Mouse (Mus musculus): ENCODE measurements at regions not wholly inside any gene's neighbourhood (a gene's known extent, or its start where the extent isn't known, plus 50 kb on each side); places are given as distances from the start of the nearest gene placed in this dataset.

GRCm38 (mm10) chr15:87264906-87265305 is 279.2 kb upstream of the Fam19a5 start:
- DNase-seq, result no peak

DNA sequence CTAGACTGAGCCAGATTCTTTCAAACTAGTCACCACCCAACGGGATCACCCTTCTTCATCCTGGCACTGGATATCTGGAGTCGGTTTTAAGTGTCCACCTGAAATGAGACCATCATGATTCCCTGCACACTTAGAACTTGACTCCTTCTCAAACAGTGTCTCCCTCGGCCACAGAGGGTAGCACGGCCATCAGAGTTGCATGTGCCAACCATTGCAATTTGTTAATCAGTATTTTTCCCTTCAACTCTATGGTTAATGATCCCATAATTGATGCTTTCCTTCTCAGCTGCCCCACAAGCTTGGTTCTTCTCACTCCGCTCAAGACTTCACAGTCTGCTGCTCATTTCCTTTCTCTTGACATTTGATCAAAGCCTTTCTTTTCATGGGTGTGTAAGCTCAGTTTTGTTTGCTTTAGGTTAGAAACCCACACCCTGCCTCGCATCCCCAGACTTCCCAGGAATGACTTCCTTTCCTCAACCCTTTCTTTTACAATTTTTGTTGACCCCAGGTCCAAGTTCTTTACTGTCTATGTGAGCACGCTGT is 253.0 kb upstream of the Fam19a5 start:
- DNase-seq, result no peak

GRCm38 (mm10) chr15:87319896-87320295 is 224.2 kb upstream of the Fam19a5 start:
- no peak for DNase-seq

- DNase-seq, result peak; percentile 8
These were observed 222.8 kb upstream of the Fam19a5 start for GRCm38 (mm10) chr15:87321067-87321985.

DNA sequence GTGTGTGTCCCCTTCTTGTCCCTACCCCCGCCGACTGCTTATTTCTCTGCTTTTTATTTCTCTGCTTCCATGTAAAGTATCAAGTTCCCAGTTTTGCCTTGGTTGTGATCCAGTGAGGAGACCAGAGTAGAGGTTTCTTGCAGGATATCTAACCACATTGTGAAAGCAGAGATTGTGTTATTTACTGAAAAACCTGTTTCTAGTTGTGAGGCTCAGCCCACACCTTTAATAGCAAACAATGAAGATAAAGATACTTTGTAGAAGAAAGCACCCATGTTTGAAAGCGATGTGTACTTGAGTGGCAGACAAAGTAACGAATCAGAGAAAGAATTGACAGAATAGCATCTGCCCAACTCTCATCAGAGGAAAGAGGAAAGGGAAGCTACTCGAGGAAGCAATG is 218.7 kb upstream of the Fam19a5 start:
- no peak for DNase-seq

- DNase-seq, result no peak
These were observed 217.8 kb upstream of the Fam19a5 start for GRCm38 (mm10) chr15:87326281-87326680.

DNA sequence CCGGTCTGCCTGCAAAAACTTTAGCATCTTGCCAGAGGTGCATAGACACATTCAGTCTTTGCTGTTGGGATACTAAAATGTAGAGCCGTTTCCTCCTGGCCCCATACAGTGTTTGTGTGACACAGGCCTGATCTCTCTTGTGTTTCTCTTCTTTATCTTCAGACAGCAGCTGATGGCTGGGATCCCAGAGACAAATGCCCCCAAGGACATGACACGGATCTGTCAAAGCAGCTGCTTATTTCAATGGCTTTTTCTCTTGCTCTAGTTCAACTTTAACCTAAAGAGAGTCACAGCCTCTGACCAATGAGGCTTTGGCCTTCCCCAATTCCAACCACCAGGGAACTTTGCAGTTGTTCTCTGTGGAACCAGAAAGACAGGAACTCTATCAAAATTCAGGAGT is 211.7 kb upstream of the Fam19a5 start:
- peak; percentile 15 for DNase-seq

GRCm38 (mm10) chr15:87333527-87333926 is 210.6 kb upstream of the Fam19a5 start:
- no peak for DNase-seq

DNA sequence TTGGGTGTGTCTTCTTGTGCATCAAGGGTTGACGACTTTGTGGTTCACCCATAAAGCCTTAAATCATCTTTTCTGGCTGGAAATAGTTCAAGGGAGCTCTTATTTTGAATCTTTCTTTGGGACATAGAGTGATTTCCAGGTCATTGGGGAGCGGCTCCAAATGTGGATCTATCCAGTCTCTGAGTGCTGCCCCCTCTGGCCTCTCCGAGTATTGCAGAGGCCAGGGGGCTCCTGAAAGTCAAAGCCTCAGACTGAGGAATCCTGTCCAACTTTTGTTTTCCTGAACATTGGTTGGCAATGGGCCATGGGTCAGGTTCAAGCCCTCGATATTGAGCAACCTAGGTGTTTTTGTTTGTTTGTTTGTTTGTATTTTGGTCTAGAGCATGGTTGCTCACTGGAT is 209.7 kb upstream of the Fam19a5 start:
- DNase-seq, result no peak

- no peak for DNase-seq
These were observed 208.8 kb upstream of the Fam19a5 start for GRCm38 (mm10) chr15:87335324-87335723.

DNA sequence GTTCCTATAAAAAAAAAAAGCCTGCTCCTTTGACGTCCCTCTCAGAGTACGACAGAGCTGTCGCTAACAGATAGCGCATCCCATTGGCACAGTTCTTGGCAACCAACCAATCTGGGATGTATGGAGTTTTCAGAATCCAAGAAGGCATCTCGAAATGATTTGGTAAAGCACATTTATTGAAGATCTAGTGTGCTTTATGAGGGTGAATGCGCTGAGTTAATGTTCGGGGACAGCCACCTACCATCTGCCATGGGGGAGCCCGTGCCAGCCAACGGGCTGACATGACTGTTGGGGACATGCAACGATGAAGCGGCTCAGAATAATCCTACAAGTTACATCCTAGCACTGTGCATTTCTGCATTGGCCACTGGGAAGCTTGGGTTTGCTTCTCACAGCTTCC is 208.4 kb upstream of the Fam19a5 start:
- no peak for DNase-seq

- no peak for DNase-seq
These were observed 204.2 kb upstream of the Fam19a5 start for GRCm38 (mm10) chr15:87339904-87340303.

- DNase-seq, result no peak
These were observed 201.4 kb upstream of the Fam19a5 start for GRCm38 (mm10) chr15:87342656-87343055.

DNA sequence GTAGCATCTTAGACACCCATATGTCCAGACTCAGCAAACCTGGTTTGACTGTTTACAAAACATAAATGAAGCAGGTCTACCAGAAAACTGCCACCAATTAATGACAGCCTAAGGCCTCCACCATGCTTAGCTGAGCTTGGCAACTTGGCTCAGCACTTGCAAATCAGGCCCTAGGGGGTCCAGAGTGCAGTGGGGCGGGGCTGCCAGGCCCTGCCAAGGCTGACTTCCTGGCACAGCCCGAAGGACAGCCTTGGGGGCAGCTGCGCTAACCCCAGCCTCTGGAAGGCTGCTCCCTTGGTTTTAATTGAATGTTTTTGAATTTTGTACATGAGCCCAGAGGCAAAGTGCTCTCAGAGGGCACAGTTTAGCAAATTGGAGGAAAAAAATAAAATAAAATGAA is 198.3 kb upstream of the Fam19a5 start:
- no peak for DNase-seq

GRCm38 (mm10) chr15:87349533-87350247 is 194.4 kb upstream of the Fam19a5 start:
- DNase-seq, result no peak

GRCm38 (mm10) chr15:87352812-87353211 is 191.3 kb upstream of the Fam19a5 start:
- DNase-seq, result peak; percentile 4

GRCm38 (mm10) chr15:87353886-87354285 is 190.2 kb upstream of the Fam19a5 start:
- DNase-seq, result no peak

DNA sequence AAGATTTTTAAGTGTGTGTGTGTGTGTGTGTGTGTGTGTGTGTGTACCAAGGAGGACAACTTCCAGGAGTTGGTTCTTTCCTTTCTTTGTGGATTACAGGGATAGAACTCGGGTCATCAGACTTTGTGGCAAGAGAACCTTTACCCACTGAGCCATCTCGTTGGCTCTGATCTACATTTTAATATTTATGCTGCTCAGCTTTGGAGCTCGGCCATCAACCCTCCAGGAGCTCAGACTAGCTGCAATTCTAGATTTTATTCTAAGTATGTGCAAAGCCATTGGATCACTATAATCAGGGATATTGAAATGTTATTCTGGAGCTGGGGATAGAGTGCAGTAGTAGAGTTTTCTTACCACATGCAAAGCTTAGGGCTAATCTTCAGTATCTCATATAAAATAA is 183.6 kb upstream of the Fam19a5 start:
- no peak for DNase-seq

DNA sequence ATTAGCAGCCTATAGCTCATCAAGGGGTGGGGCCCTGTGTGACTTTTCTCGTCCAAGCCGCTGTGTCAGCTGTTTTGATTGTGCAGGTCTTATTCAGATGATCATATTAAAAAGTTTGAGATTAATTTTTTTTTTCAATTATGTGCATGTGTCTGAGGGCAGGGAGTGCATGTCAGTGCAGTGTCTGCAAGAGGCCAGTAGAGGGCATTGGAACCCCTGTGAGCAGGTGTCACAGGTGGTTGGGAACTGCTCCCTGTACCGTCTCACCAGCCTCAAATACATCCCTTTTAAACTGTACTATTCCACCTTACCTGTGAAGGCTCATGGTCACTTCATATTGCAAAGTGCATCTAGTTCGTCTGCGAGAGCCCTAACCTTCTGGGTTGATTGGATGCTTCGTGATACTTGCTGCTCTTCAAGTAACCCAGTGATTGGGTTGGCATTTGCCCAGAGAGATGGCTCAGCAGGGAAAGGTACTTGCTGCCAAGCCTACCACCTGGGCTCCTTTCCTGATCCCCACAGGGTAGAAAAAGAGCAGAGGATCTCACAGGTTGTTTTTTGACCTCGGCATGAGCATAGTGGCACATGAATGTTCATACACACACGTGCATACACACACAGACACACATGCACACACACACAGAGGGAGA is 178.3 kb upstream of the Fam19a5 start:
- DNase-seq, result no peak

DNA sequence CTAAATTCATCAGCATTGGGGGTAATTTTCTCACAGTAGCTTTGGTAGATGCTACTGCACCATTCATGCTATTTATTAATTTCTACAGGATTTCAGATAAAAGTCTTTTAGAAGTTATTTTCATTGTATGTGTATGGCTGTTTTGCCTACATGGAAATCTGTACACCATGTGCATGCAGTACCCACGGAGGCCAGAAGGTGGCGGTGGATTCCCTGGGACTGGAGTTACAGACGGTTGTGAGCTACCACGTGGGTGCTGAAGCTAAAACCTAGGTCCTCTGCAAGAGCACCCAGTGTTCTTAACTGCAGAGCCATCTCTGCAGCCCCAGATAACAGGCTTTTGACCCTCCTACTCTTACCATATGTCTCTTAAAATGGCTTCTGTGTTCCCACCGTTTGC is 176.7 kb upstream of the Fam19a5 start:
- DNase-seq, result no peak

DNA sequence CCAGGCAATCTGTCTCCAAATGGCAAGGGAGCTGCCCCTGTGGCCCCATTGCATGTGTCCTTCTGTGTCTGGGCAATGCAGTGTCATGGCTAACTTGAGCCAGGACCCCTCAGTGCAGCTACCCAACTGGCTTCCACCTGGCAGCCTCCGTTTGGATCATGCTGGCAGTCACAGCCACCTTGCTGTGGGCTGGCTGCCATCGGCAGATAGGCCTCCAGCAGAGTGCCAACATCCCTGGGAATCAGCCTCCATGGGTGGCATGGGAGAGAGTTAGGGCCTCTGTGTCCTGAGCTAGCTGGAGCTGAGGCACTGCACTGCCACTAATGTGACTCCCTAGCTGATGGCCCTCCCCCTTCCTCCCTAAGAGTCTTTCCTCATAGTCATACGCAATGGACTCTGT is 174.7 kb upstream of the Fam19a5 start:
- DNase-seq, result no peak

DNA sequence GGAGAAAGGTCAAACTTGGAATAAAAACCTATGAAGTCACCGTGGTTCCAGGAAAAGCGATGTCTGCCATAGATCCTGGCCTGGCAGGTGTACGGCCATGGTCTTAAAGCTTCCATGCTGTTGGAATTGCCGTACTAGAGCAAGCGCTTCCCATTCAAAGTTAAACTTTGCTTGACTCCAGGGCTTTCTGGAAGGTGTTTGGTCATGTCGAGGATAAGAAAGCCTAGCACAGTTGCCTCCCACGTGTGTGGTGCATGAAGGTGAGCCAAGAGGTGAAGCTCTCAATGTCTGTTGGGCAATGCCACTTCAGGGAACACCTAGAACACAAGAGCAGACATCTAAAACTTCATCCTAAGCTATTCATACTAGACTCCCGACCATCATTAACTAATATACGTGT is 174.3 kb upstream of the Fam19a5 start:
- DNase-seq, result no peak

DNA sequence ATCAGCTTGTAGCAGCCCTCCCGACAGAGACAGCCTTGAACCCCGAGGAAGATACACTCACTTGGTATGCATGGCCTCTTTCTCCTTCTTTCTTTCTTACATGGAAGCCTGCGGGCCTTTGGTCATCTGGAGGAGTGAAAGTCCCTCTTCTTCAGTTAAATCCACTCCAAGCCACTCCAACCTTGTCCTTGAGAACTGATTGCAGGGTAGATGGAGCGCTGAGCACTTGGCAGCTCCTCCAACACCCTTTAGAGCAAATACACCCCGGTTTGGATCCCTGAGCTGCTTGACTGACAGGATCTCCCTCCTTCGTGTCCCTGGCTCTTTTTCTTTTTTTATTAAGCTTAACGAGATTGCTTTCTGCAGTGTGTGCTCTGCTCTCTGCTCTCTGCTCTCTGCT is 173.3 kb upstream of the Fam19a5 start:
- no peak for DNase-seq
